Mouse (Mus musculus) olfactory bulb, adult 2 months (tissue): Measurements from ENCODE around the gene D7Ertd443e.

Source experiments
- CTCF ChIP-seq: fragments of 200-500 bp; IDR thresholded peaks from 2 replicates; pipeline ENCODE4 v1.5.1; 2012; ENCODE audit warnings: low read depth, mild to moderate bottlenecking, low read length, moderate library complexity; ENCODE audit not compliant: insufficient read depth
- POLR2A ChIP-seq: fragments of 200-500 bp; IDR thresholded peaks from 2 replicates; pipeline ENCODE4 v1.6.1; 2012; ENCODE audit warnings: mild to moderate bottlenecking, low read depth, low read length, moderate library complexity; ENCODE audit not compliant: insufficient read depth

- no peak for TF ChIP-seq POLR2A
- TF ChIP-seq CTCF, result 0 out of 2 replicates have a peak, but pooled peaks have one; percentile 6
Measured at GRCm38 (mm10) chr7:134224421-134224740, 161.1 kb downstream of the D7Ertd443e start.
